Mouse (Mus musculus) myocyte (in vitro differentiated cells): Measurements from ENCODE around the gene Cacna1a. TPM values are rescaled to one million over a fixed set of nuclear protein-coding genes. Genes with fewer than 3 reads are reported as not detected.

Experiments used
- H3K27me3 ChIP-seq: one replicate; pipeline ENCODE4 v1.6.1; 2011; ENCODE audit not compliant: control insufficient read depth, insufficient read depth, insufficient read length
- H3K36me3 ChIP-seq: one replicate; pipeline ENCODE4 v1.6.1; 2011; ENCODE audit not compliant: control insufficient read depth, insufficient read depth
- H3K4me2 ChIP-seq: one replicate; pipeline ENCODE4 v1.6.1; 2011; ENCODE audit warnings: low read depth, control low read depth
- H3K4me3 ChIP-seq: one replicate; pipeline ENCODE4 v1.5.1; 2011; ENCODE audit warnings: mild to moderate bottlenecking, control low read depth, moderate library complexity
- H3K79me2 ChIP-seq: one replicate; pipeline ENCODE4 v1.6.1; 2011; ENCODE audit not compliant: control insufficient read depth, insufficient read depth
- H3ac ChIP-seq: one replicate; pipeline ENCODE4 v1.6.1; 2011; ENCODE audit not compliant: control insufficient read depth, insufficient read length
- CEBPB ChIP-seq: IDR thresholded peaks from 2 replicates; pipeline ENCODE4 v1.6.1; 2011; ENCODE audit warnings: mild to moderate bottlenecking, moderate library complexity; ENCODE audit not compliant: poor library complexity, insufficient read depth, severe bottlenecking
- E2F4 ChIP-seq: IDR thresholded peaks from one replicate; pipeline ENCODE4 v1.6.1; 2011; ENCODE audit warnings: mild to moderate bottlenecking, control low read depth, moderate library complexity; ENCODE audit not compliant: insufficient read depth
- MAX ChIP-seq: IDR thresholded peaks from one replicate; pipeline ENCODE4 v1.6.1; 2011; ENCODE audit warnings: low read depth, mild to moderate bottlenecking, control low read depth
- MYOD1 ChIP-seq, 3 experiments: IDR thresholded peaks; one replicate each; pipeline ENCODE4 v1.6.1; 2011; ENCODE audit warnings: control low read depth in 2 of 3, low read depth in 2 of 3, mild to moderate bottlenecking in 2 of 3, moderate library complexity in 1 of 3; ENCODE audit not compliant: insufficient read length in 2 of 3, control insufficient read depth in 1 of 3
- MYOG ChIP-seq, 3 experiments: IDR thresholded peaks; one replicate each; pipeline ENCODE4 v1.6.1; 2011; ENCODE audit warnings: control low read depth in 2 of 3, low read depth in 2 of 3, mild to moderate bottlenecking in 2 of 3; ENCODE audit not compliant: insufficient read length in 2 of 3, control insufficient read depth in 1 of 3, insufficient read depth in 1 of 3
- POLR2A ChIP-seq: IDR thresholded peaks from one replicate; pipeline ENCODE4 v1.6.1; 2011; ENCODE audit warnings: low read depth, mild to moderate bottlenecking, control low read depth, moderate library complexity; ENCODE audit not compliant: insufficient read length
- POLR2AphosphoS2 ChIP-seq: IDR thresholded peaks from one replicate; pipeline ENCODE4 v1.6.1; 2011; ENCODE audit warnings: low read depth, control low read depth; ENCODE audit not compliant: insufficient read length
- REST ChIP-seq: IDR thresholded peaks from one replicate; pipeline ENCODE4 v1.6.1; 2011; ENCODE audit warnings: mild to moderate bottlenecking, control low read depth, moderate library complexity; ENCODE audit not compliant: insufficient read depth, insufficient read length
- SRF ChIP-seq: IDR thresholded peaks from one replicate; pipeline ENCODE4 v1.6.1; 2011; ENCODE audit warnings: low read depth; ENCODE audit not compliant: control insufficient read depth, insufficient read length
- TCF12 ChIP-seq: IDR thresholded peaks from one replicate; pipeline ENCODE4 v1.6.1; 2011; ENCODE audit warnings: mild to moderate bottlenecking, control low read depth; ENCODE audit not compliant: poor library complexity, insufficient read depth, severe bottlenecking
- TCF3 ChIP-seq: IDR thresholded peaks from one replicate; pipeline ENCODE4 v1.6.1; 2011; ENCODE audit warnings: low read depth, control low read depth; ENCODE audit not compliant: insufficient read length
- USF1 ChIP-seq: IDR thresholded peaks from one replicate; pipeline ENCODE4 v1.6.1; 2011; ENCODE audit warnings: low read depth, mild to moderate bottlenecking, control low read depth, moderate library complexity
- polyA plus RNA-seq: library from polyadenylated mRNA; unstranded; fragments of >200 nt; fragmentation: generic; extraction: Trizol; gene quantifications from one replicate; pipeline ENCODE4 v1.2.1, GENCODE M21; 2012; ENCODE audit warnings: missing spikeins

The Cacna1a gene
- polyA plus RNA-seq, 1 experiment: 1.8 TPM

- peaks cover 14% of the 10 kb centered on the region for H3K27me3 ChIP-seq
- no peak overlapping the region for H3K4me2 ChIP-seq
- H3K79me2 ChIP-seq: no peaks in the 10 kb centered on the region
- no peak overlapping the region for H3ac ChIP-seq
- TF ChIP-seq POLR2A (no peak), CEBPB (no peak), REST (no peak), SRF (no peak), USF1 (no peak), TCF3 (no peak), MYOD1 (IDR thresholded peaks at IDR 0.05; ENCODE audit: control insufficient read depth in 1 of 3, insufficient read length in 2 of 3, low read depth in 2 of 3) (no peak), POLR2AphosphoS2 (no peak)
- H3K4me3 ChIP-seq: no peak overlapping the region
- H3K36me3 ChIP-seq: no peaks in the 10 kb centered on the region
These were observed 58.3 kb downstream of the Cacna1a start for GRCm38 (mm10) chr8:84446571-84446991.

- Histone ChIP-seq H3K36me3 (no peaks in the 10 kb centered on the region), H3K4me2 (no peak overlapping the region), H3ac (no peak overlapping the region), H3K27me3 (peaks cover 5% of the 10 kb centered on the region), H3K4me3 (no peak overlapping the region), H3K79me2 (no peaks in the 10 kb centered on the region)
- peak; percentile 44 for TF ChIP-seq MAX
- no peak for TF ChIP-seq TCF12
- no peak for TF ChIP-seq POLR2A
- no peak for TF ChIP-seq MYOG (IDR thresholded peaks at IDR 0.05; ENCODE audit: control insufficient read depth in 1 of 3, insufficient read depth in 1 of 3, insufficient read length in 2 of 3, low read depth in 2 of 3)
- no peak for TF ChIP-seq MYOD1 (IDR thresholded peaks at IDR 0.05; ENCODE audit: control insufficient read depth in 1 of 3, insufficient read length in 2 of 3, low read depth in 2 of 3)
- TF ChIP-seq POLR2AphosphoS2: no peak
- no peak for TF ChIP-seq USF1
- TF ChIP-seq SRF: no peak
- no peak for TF ChIP-seq CEBPB
- TF ChIP-seq TCF3: no peak
- no peak for TF ChIP-seq E2F4
- TF ChIP-seq REST: peak; percentile 96
These were observed 66.3 kb downstream of the Cacna1a start for GRCm38 (mm10) chr8:84454532-84454931.

- Histone ChIP-seq H3K4me2 (no peak overlapping the region), H3K79me2 (no peaks in the 10 kb centered on the region), H3ac (no peak overlapping the region), H3K36me3 (no peaks in the 10 kb centered on the region), H3K27me3 (no peaks in the 10 kb centered on the region), H3K4me3 (no peak overlapping the region)
- no peak for TF ChIP-seq USF1
- TF ChIP-seq SRF: no peak
- TF ChIP-seq POLR2A: no peak
- no peak for TF ChIP-seq CEBPB
- no peak for TF ChIP-seq REST
- TF ChIP-seq TCF12: no peak
- no peak for TF ChIP-seq E2F4
- no peak for TF ChIP-seq MYOG (IDR thresholded peaks at IDR 0.05; ENCODE audit: control insufficient read depth in 1 of 3, insufficient read depth in 1 of 3, insufficient read length in 2 of 3, low read depth in 2 of 3)
- TF ChIP-seq MAX: no peak
- TF ChIP-seq TCF3: no peak
- TF ChIP-seq MYOD1 (IDR thresholded peaks at IDR 0.05; ENCODE audit: control insufficient read depth in 1 of 3, insufficient read length in 2 of 3, low read depth in 2 of 3): no peak
- no peak for TF ChIP-seq POLR2AphosphoS2
These were observed 70.6 kb downstream of the Cacna1a start for GRCm38 (mm10) chr8:84458853-84459252.

GRCm38 (mm10) chr8:84459276-84459675 lies 71.0 kb downstream of the Cacna1a start:
- Histone ChIP-seq H3ac (no peak overlapping the region), H3K4me3 (no peak overlapping the region), H3K36me3 (no peaks in the 10 kb centered on the region), H3K27me3 (no peaks in the 10 kb centered on the region), H3K4me2 (no peak overlapping the region), H3K79me2 (no peaks in the 10 kb centered on the region)
- TF ChIP-seq E2F4: no peak
- no peak for TF ChIP-seq TCF3
- no peak for TF ChIP-seq MAX
- TF ChIP-seq MYOG (IDR thresholded peaks at IDR 0.05; ENCODE audit: control insufficient read depth in 1 of 3, insufficient read depth in 1 of 3, insufficient read length in 2 of 3, low read depth in 2 of 3): no peak
- no peak for TF ChIP-seq MYOD1 (IDR thresholded peaks at IDR 0.05; ENCODE audit: control insufficient read depth in 1 of 3, insufficient read length in 2 of 3, low read depth in 2 of 3)
- TF ChIP-seq TCF12: no peak
- no peak for TF ChIP-seq USF1
- TF ChIP-seq POLR2A: no peak
- TF ChIP-seq CEBPB: no peak
- TF ChIP-seq SRF: no peak
- no peak for TF ChIP-seq REST
- no peak for TF ChIP-seq POLR2AphosphoS2

GRCm38 (mm10) chr8:84460698-84461097 lies 72.5 kb downstream of the Cacna1a start:
- Histone ChIP-seq H3K36me3 (no peaks in the 10 kb centered on the region), H3K79me2 (no peaks in the 10 kb centered on the region), H3ac (no peak overlapping the region), H3K4me3 (no peak overlapping the region), H3K4me2 (no peak overlapping the region), H3K27me3 (no peaks in the 10 kb centered on the region)
- no peak for TF ChIP-seq USF1
- no peak for TF ChIP-seq POLR2A
- TF ChIP-seq MYOG (IDR thresholded peaks at IDR 0.05; ENCODE audit: control insufficient read depth in 1 of 3, insufficient read depth in 1 of 3, insufficient read length in 2 of 3, low read depth in 2 of 3): no peak
- TF ChIP-seq SRF: no peak
- no peak for TF ChIP-seq CEBPB
- TF ChIP-seq POLR2AphosphoS2: no peak
- no peak for TF ChIP-seq E2F4
- no peak for TF ChIP-seq REST
- TF ChIP-seq TCF3: no peak
- TF ChIP-seq TCF12: no peak
- TF ChIP-seq MAX: no peak
- no peak for TF ChIP-seq MYOD1 (IDR thresholded peaks at IDR 0.05; ENCODE audit: control insufficient read depth in 1 of 3, insufficient read length in 2 of 3, low read depth in 2 of 3)
